Mouse (Mus musculus): ENCODE results near the gene Hdac10.

GRCm38 (mm10) chr15:89084826-89085225 lies 43.7 kb downstream of the Hdac10 start:
- TF ChIP-seq CTCF (IDR thresholded peaks at IDR 0.05; ENCODE audit: borderline replicate concordance, extremely low read depth, insufficient read depth, insufficient read length) (no peak), POLR2A (IDR thresholded peaks at IDR 0.05; ENCODE audit: borderline replicate concordance, extremely low read depth, insufficient read depth, insufficient read length, poor library complexity, severe bottlenecking) (no peak)
